Mouse (Mus musculus) testis, adult 2 months (tissue): ENCODE measurements around the gene Nr1h3.

ENCODE experiments used
- CTCF ChIP-seq: fragments of 200-500 bp; IDR thresholded peaks from 2 replicates; pipeline ENCODE4 v1.5.1; 2012; ENCODE audit warnings: low read depth, mild to moderate bottlenecking, inconsistent platforms, low read length, moderate library complexity; ENCODE audit not compliant: control insufficient read depth, insufficient read depth, insufficient replicate concordance
- POLR2A ChIP-seq: fragments of 200-500 bp; IDR thresholded peaks from 2 replicates; pipeline ENCODE4 v1.6.1; 2012; ENCODE audit warnings: low read depth, mild to moderate bottlenecking, inconsistent platforms, low read length, moderate library complexity; ENCODE audit not compliant: control insufficient read depth

- no peak for TF ChIP-seq POLR2A
- no peak for TF ChIP-seq CTCF
These were observed 6.0 kb downstream of the Nr1h3 start for GRCm38 (mm10) chr2:91196577-91197001.
